17 mouse cellular contexts compared by ENCODE assay signal in genomic region chr1:130301828-130302386, GRCm38 (mm10).
DNase-seq lines count a peak whose midpoint lies in the region; ATAC-seq lines count a peak whose summit lies in the region.
"Had no signal": no experiment of that assay in that cellular context is flagged by ENCODE, and none has a peak within 500 bp of the region (broad histone marks: within the 10 kb centered on the region; RNA-seq: fewer than 3 reads in every experiment).

No protein-coding gene starts in this region.

- no peaks in the 10 kb centered on the region for H3K27me3 ChIP-seq in midbrain, embryonic 11.5 days (ENCODE audit: control insufficient read depth, insufficient read depth, low read length)
- no peaks in the 10 kb centered on the region for H3K27me3 ChIP-seq in midbrain, embryonic 10.5 days (ENCODE audit: low read depth, poor library complexity, severe bottlenecking)
- no peaks in the 10 kb centered on the region for H3K27me3 ChIP-seq in forebrain, embryonic 13.5 days
- no peaks in the 10 kb centered on the region for H3K27me3 ChIP-seq in hindbrain, embryonic 16.5 days (replicated peaks; ENCODE audit: control insufficient read depth, insufficient read depth, low read length)
- no peaks in the 10 kb centered on the region for H3K27me3 ChIP-seq in neural tube, embryonic 15.5 days (replicated peaks)
- H3K27me3 ChIP-seq: heart, embryonic 15.5 days; lung, embryonic 15.5 days; stomach, embryonic 15.5 days had no signal

- peak; percentile 79 for DNase-seq in midbrain, embryonic 11.5 days (ENCODE audit: low spot score, missing footprints)
- no peak for DNase-seq in midbrain, embryonic 10.5 days (ENCODE audit: low spot score)
- DNase-seq in heart, adult 11 months = no peak
- DNase-seq in gastrocnemius, postnatal 25 days = no peak
- no peak for DNase-seq in left cerebral cortex, adult 8-10 months (ENCODE audit: low spot score in 2 of 2)
- DNase-seq: adrenal gland, adult 2 months; cerebellum, adult 2 months; heart, adult 18-20 months; kidney, adult 9 months; thymus, postnatal 14 days had no signal

- H3K9ac ChIP-seq in midbrain, embryonic 11.5 days (ENCODE audit: low read length) = no peak overlapping the region
- no peak overlapping the region for H3K9ac ChIP-seq in forebrain, embryonic 13.5 days
- H3K9ac ChIP-seq in hindbrain, embryonic 16.5 days (ENCODE audit: low read depth, low read length) = no peak overlapping the region
- H3K9ac ChIP-seq in neural tube, embryonic 15.5 days (replicated peaks) = no peak overlapping the region
- H3K9ac ChIP-seq: heart, embryonic 15.5 days; lung, embryonic 15.5 days; stomach, embryonic 15.5 days had no signal

- WGBS in midbrain, embryonic 11.5 days = 50% methylated on average over 11 of the region's 11 CpGs
- WGBS in midbrain, embryonic 10.5 days = 54% methylated on average over 11 of the region's 11 CpGs
- 24% methylated on average over 11 of the region's 11 CpGs for WGBS in forebrain, embryonic 13.5 days
- 34% methylated on average over 11 of the region's 11 CpGs for WGBS in hindbrain, embryonic 16.5 days
- 31% methylated on average over 11 of the region's 11 CpGs for WGBS in neural tube, embryonic 15.5 days

- H3K4me2 ChIP-seq in midbrain, embryonic 11.5 days = no peak overlapping the region
- H3K4me2 ChIP-seq in forebrain, embryonic 13.5 days = peak overlapping the region; percentile 7; the same call in 1 of the 2 replicates
- no peak overlapping the region for H3K4me2 ChIP-seq in hindbrain, embryonic 16.5 days (ENCODE audit: low read length)
- peak overlapping the region; percentile 22 for H3K4me2 ChIP-seq in neural tube, embryonic 15.5 days
- H3K4me2 ChIP-seq: heart, embryonic 15.5 days; lung, embryonic 15.5 days; stomach, embryonic 15.5 days had no signal

- no peak overlapping the region for H3K4me3 ChIP-seq in midbrain, embryonic 11.5 days (ENCODE audit: low read depth, low read length)
- no peak overlapping the region for H3K4me3 ChIP-seq in midbrain, embryonic 10.5 days
- no peak overlapping the region for H3K4me3 ChIP-seq in forebrain, embryonic 13.5 days
- no peak overlapping the region for H3K4me3 ChIP-seq in hindbrain, embryonic 16.5 days (ENCODE audit: low read length)
- no peak overlapping the region for H3K4me3 ChIP-seq in neural tube, embryonic 15.5 days (replicated peaks)
- H3K4me3 ChIP-seq: heart, embryonic 15.5 days; lung, embryonic 15.5 days; myocyte; stomach, embryonic 15.5 days had no signal

- no peaks in the 10 kb centered on the region for H3K9me3 ChIP-seq in midbrain, embryonic 11.5 days (ENCODE audit: control insufficient read depth, low read length)
- H3K9me3 ChIP-seq in midbrain, embryonic 10.5 days (replicated peaks) = no peaks in the 10 kb centered on the region
- no peaks in the 10 kb centered on the region for H3K9me3 ChIP-seq in forebrain, embryonic 13.5 days (replicated peaks)
- no peaks in the 10 kb centered on the region for H3K9me3 ChIP-seq in hindbrain, embryonic 16.5 days (ENCODE audit: control insufficient read depth, low read length)
- H3K9me3 ChIP-seq in neural tube, embryonic 15.5 days (replicated peaks) = no peaks in the 10 kb centered on the region
- H3K9me3 ChIP-seq: heart, embryonic 15.5 days; lung, embryonic 15.5 days; stomach, embryonic 15.5 days had no signal

- no peak for ATAC-seq in midbrain, embryonic 11.5 days (ENCODE audit: low FRiP score)
- peak; percentile 68 for ATAC-seq in forebrain, embryonic 13.5 days
- 0 out of 2 replicates have a peak, but pooled peaks have one; percentile 30 for ATAC-seq in hindbrain, embryonic 16.5 days
- ATAC-seq in neural tube, embryonic 15.5 days (ENCODE audit: low FRiP score) = no peak

- no peak overlapping the region for H3K27ac ChIP-seq in midbrain, embryonic 11.5 days (ENCODE audit: low read depth, low read length)
- no peak overlapping the region for H3K27ac ChIP-seq in midbrain, embryonic 10.5 days (replicated peaks)
- H3K27ac ChIP-seq in forebrain, embryonic 13.5 days = peak overlapping the region; percentile 20; the same call in 1 of the 2 replicates
- H3K27ac ChIP-seq in hindbrain, embryonic 16.5 days (ENCODE audit: low read depth, low read length) = no peak overlapping the region
- H3K27ac ChIP-seq in neural tube, embryonic 15.5 days (replicated peaks) = 0 out of 2 replicates have a peak overlapping the region, but pooled peaks have one; percentile 25
- H3K27ac ChIP-seq: heart, embryonic 15.5 days; lung, embryonic 15.5 days; stomach, embryonic 15.5 days had no signal

- H3K36me3 ChIP-seq in midbrain, embryonic 11.5 days (ENCODE audit: control insufficient read depth, insufficient read depth, low read length) = no peaks in the 10 kb centered on the region
- H3K36me3 ChIP-seq in midbrain, embryonic 10.5 days = no peaks in the 10 kb centered on the region
- H3K36me3 ChIP-seq in forebrain, embryonic 13.5 days (ENCODE audit: poor library complexity, severe bottlenecking) = no peaks in the 10 kb centered on the region
- no peaks in the 10 kb centered on the region for H3K36me3 ChIP-seq in hindbrain, embryonic 16.5 days (ENCODE audit: control insufficient read depth, insufficient read depth, low read length)
- no peaks in the 10 kb centered on the region for H3K36me3 ChIP-seq in neural tube, embryonic 15.5 days
- H3K36me3 ChIP-seq: heart, embryonic 15.5 days; lung, embryonic 15.5 days; stomach, embryonic 15.5 days had no signal

- peaks cover 8% of the 10 kb centered on the region for H3K4me1 ChIP-seq in midbrain, embryonic 11.5 days (ENCODE audit: control insufficient read depth, insufficient read depth, low read length)
- peaks cover 28% of the 10 kb centered on the region for H3K4me1 ChIP-seq in midbrain, embryonic 10.5 days
- peaks cover 22% of the 10 kb centered on the region for H3K4me1 ChIP-seq in forebrain, embryonic 13.5 days
- peaks cover 10% of the 10 kb centered on the region for H3K4me1 ChIP-seq in hindbrain, embryonic 16.5 days (ENCODE audit: control insufficient read depth, insufficient read depth, low read depth, low read length)
- H3K4me1 ChIP-seq in neural tube, embryonic 15.5 days = peaks cover 18% of the 10 kb centered on the region

Comparison
In these comparisons a context has a peak if more than half of its experiments do, and no peak if none do; other contexts are left out.
1. ATAC-seq: peak in forebrain, embryonic 13.5 days (single experiment) and hindbrain, embryonic 16.5 days (single experiment); none in midbrain, embryonic 11.5 days (single experiment) and neural tube, embryonic 15.5 days (single experiment).
2. H3K27ac ChIP-seq: peak in forebrain, embryonic 13.5 days (single experiment) and neural tube, embryonic 15.5 days (single experiment); none in midbrain, embryonic 11.5 days (single experiment), midbrain, embryonic 10.5 days (single experiment) and hindbrain, embryonic 16.5 days (single experiment).
3. H3K4me2 ChIP-seq: peak in forebrain, embryonic 13.5 days (single experiment) and neural tube, embryonic 15.5 days (single experiment); none in midbrain, embryonic 11.5 days (single experiment) and hindbrain, embryonic 16.5 days (single experiment).